Mouse (Mus musculus) CH12F3 (cell line): ENCODE measurements around the gene Fam221a.
"Not testable (repeated sequence)": the region's sequence is repeated elsewhere in the genome, so short reads cannot be mapped to it uniquely, and the experiment has no call there.

Source experiments
- in situ Hi-C: fragments of 300-500 bp; cut with MboI; formaldehyde crosslinking; loops from 2 replicates; pipeline ENCODE4 v1.14.3; 2020; ENCODE audit warnings: low sequenced_read_pairs

Fam221a gene

DNA sequence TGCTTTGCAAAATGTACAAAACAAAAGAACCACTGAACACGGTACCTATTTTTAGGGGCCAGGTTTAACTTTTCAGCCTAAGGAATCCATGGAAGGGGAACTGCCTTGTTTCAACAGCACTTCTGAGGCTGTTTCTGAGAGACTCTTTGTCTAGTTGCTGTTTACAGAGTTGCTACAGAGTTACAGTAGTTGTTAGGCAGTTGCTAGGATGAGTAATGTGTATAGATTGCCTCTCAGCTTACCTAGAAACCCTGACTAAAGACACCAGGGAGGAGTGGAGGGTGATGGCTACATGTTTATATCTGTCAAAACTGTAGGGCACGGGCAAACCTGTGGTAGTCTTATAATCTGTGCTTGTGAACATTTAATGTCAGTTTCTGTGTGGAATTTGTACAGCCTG lies 6.4 kb downstream of the Fam221a start:
- in situ Hi-C loops: no loop called here

DNA sequence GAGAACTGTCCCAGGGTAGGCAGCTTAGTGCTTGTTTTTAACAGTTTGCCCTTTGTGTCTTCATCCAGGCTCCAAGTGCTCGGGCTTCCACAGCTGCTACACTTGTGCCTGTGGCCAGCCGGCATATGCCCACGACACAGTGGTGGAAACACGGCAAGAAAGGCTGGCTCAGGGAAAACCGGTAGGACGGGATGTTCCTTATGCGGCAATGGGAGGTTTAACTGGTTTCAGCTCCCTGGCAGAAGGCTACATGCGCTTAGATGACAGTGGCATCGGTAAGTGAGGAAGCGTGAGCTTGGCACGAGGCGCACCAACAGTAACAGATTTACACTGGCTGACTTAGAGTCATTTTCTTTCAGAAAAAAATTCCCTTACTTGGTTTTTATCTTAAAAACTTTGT lies 10.8 kb downstream of the Fam221a start:
- in situ Hi-C loops: loop anchor here (25.0 kb wide), 1 partner anchor 316 kb away; the partner anchor contains the start of gene Malsu1

DNA sequence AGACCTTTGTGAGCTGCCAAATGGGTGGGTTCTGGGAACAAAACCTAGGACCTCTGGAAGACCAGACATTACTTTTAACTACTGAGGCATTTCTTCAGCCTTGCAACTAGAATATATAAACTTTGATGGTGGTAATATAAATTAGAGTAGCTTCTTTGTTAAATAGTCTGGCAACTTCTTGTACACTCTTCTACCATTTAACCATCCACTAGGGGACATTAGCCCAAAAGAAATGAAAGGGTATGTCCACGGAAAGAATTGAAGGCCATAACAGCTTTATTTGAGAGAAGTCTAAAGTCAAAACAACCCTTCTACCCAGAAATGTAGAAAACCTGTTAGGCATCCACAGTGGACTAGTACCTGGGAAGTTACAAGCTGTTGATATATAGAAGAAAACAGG lies 26.7 kb downstream of the Fam221a start:
- in situ Hi-C loops: loop anchor here (25.0 kb wide), 1 partner anchor 332 kb away; the partner anchor contains the start of gene Malsu1

DNA sequence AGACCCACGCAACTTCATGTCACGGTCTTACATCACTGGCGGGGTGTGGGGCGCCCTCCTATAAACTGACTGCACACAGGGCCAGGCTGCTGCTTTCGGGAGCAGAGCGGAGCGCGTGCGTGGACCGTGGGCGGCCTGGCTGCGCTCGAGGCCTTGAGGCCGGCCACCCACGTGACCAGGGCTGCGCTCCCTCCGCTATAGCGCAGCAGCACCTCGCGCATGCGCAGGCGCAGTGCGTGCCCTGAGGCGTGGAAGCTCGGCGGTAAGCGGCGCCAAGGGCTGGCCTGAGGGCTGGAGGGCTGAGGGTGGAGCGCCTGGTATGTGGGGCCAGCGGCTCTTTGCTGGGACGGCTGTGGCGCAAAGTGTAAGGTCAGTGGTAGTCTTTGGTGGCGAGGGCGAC lies 27.8 kb downstream of the Fam221a start, which contains the start of gene Stk31:
TSS of gene Stk31 (plus strand) at position 289 of the 400 bp plus-strand sequence.
- in situ Hi-C loops: loop anchor here (25.0 kb wide), 1 partner anchor 333 kb away; the partner anchor contains the start of gene Malsu1

DNA sequence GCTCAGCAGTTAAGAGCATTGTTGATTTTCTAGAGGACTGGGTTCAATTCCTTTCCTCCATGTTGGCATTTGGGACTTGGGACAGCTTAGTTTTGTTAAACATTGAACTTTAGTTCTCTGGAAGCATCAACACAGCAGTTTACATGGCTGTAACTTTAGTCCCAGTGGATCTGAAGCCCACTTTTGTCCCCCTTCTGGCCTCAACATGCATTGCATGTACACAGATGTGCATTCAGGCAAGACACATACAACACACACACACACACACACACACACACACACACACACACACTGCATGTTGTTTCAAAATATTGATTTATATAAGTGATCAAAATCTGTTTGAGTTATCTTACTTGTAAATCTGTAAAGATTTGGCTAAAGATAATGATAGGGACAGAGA lies 29.9 kb downstream of the Fam221a start:
- in situ Hi-C loops: loop anchor here (25.0 kb wide), 1 partner anchor 335 kb away; the partner anchor contains the start of gene Malsu1

DNA sequence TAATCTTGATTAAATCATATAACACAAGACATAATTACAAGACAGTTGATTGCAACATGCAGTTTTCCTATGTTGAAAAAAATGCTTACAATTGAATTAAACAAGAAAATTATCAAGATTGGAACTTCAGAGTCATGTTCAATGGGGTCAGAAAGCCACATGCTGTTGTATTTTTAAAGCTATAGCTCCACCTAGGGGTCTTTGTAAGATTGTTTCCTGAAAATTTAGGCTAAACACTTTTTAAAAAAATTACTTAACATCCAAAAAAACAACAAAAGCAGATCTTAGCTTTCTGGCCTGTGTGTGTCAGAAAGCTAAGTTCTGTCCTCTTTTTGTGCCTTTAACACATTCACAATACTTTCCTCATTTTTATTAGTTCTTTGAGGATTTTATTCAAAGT lies 30.8 kb downstream of the Fam221a start:
- in situ Hi-C loops: loop anchor here (25.0 kb wide), 1 partner anchor 336 kb away; the partner anchor contains the start of gene Malsu1

DNA sequence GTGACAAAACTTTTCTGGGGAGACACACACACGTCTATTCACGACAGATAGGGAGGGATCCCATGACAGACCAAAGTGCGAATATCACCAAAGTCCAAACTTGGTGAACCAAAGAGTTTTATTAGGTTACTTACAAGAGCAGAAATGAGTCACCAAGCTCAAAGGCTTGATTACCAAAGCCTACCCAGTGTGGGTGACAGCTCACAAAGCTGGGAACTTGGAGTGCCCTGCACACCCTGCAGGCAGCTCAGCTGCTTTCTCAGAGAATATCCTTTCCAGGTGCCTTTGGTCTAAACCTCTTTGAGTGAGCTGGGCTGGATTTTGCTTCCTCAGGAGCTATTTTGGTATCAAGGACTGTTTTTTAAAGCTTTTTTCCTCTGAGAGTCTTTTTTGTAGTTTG lies 43.3 kb downstream of the Fam221a start:
- in situ Hi-C loops: no loop called here

DNA sequence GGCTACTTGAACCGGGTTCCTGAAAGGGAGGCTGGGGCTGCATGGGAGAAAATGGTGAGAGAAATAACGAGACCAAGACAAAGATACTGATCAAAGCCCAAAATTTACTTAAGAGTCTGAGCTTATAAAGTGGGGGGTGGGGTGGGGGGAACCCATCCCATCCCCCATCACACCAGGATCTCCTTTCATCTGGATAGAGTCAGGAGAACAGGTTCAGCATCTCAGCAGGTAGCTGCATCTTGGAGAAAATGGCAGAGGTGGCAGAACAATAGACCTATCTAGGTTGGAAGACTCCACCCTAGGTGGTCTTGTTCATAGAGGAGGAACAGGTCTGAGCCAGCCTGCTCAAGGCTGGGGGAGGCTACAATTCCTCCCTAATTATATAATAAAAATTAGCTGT lies 45.4 kb downstream of the Fam221a start:
- in situ Hi-C loops: not testable (repeated sequence)

DNA sequence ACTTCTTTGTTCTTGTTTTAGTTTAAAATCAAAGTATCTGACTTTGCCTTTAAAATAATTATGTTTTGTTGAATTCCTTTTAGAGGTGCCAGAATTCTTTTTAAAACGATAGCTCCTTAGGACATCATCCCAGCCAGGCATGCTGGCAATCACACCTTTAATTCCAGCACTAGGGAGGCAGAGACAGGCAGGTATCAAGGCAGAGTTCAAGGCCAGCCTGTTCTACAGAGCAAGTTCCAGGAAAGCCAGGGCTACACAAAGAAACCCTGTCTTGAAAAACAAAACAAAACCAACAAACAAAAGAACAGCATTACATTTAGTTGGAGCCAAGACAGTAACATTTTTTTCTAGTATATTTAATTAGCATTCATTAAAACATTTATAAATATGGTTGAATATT lies 48.4 kb downstream of the Fam221a start:
- in situ Hi-C loops: no loop called here

DNA sequence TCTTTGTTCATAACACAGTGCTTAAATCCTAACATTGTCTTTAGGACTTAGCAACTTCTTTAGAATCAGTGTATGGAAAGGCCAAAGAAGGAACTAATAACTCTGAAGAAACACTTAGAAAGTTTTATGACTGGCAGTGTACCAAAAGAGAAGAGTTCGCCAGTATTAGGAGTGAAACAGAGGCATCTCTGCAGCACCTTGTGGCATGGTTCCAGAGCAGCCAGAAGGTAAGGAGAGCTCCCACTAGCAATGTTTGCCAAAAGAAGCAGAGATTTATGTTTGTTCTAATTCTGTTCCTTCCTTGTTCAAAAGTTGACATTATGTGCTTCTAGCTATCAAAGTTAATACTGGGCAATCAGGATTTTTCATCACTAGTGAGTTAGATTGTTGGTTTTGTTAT lies 69.8 kb downstream of the Fam221a start:
- in situ Hi-C loops: no loop called here
